Mouse (Mus musculus) kidney, adult 11 months (tissue): ENCODE results near the gene Gdf2.

Experiments
- DNase-seq: peaks from one replicate; pipeline ENCODE4 v3.0.0; 2022

Gene Gdf2

GRCm38 (mm10) chr14:33958186-33958585 lies 17.3 kb downstream of the Gdf2 start:
- DNase-seq, result no peak

- DNase-seq, result no peak
Observed at GRCm38 (mm10) chr14:33958841-33959240, 18.0 kb downstream of the Gdf2 start.

GRCm38 (mm10) chr14:33959341-33959740 lies 18.5 kb downstream of the Gdf2 start:
- no peak for DNase-seq

GRCm38 (mm10) chr14:33965675-33966074 lies 24.8 kb downstream of the Gdf2 start:
- no peak for DNase-seq

- DNase-seq, result no peak
Observed at GRCm38 (mm10) chr14:33972679-33973078, 31.8 kb downstream of the Gdf2 start.

GRCm38 (mm10) chr14:33974752-33975151 lies 33.9 kb downstream of the Gdf2 start:
- no peak for DNase-seq

GRCm38 (mm10) chr14:33977748-33978147 lies 36.9 kb downstream of the Gdf2 start:
- DNase-seq, result no peak

GRCm38 (mm10) chr14:33978604-33979059 lies 37.8 kb downstream of the Gdf2 start, which contains the start of gene Zfp488:
Zfp488 (minus strand) TSS chr14:33978764.
- no peak for DNase-seq

- no peak for DNase-seq
Observed at GRCm38 (mm10) chr14:33989201-33989600, 48.4 kb downstream of the Gdf2 start.

GRCm38 (mm10) chr14:33991971-33992370 lies 51.1 kb downstream of the Gdf2 start:
- no peak for DNase-seq

- no peak for DNase-seq
Observed at GRCm38 (mm10) chr14:33993051-33993450, 52.2 kb downstream of the Gdf2 start.

GRCm38 (mm10) chr14:33993521-33994289 lies 52.9 kb downstream of the Gdf2 start:
- DNase-seq, result no peak
